Mouse (Mus musculus) forebrain, embryonic 14.5 days (tissue): ENCODE measurements around the gene Speer4f1. TPM values are rescaled to one million over a fixed set of nuclear protein-coding genes. Genes with fewer than 3 reads are reported as not detected.

ENCODE experiments used
- polyA plus RNA-seq: library from polyadenylated mRNA; unstranded; fragments of >200 nt; fragmentation: Nextera tagmentation; extraction: Ambion mirVana; gene quantifications from 2 replicates; pipeline ENCODE4 v1.2.1, GENCODE M21; 2014

Speer4f1 gene
- polyA plus RNA-seq, 1 experiment from 2014 or later: not detected

Other genes starting within 250 kb of the Speer4f1 start
- gene Speer4f2, start 102.9 kb upstream of the Speer4f1 start, polyA plus RNA-seq: not detected in 2 replicates
- gene Sema3c, start 98.2 kb downstream of the Speer4f1 start, polyA plus RNA-seq: 19.8 and 26.8 TPM in 2 replicates